Mouse (Mus musculus): ENCODE measurements around the gene Hecw2. TPM values are rescaled to one million over a fixed set of nuclear protein-coding genes. Genes with fewer than 3 reads are reported as not detected.

Hecw2 gene
- polyA plus RNA-seq, 1 experiment from 2014 or later = 7.6 TPM

- Histone ChIP-seq H3K27ac (no peak overlapping the region), H3K4me3 (no peak overlapping the region), H3K4me2 (no peak overlapping the region), H3K27me3 (no peaks in the 10 kb centered on the region), H3K36me3 (no peaks in the 10 kb centered on the region), H3K4me1 (no peaks in the 10 kb centered on the region), H3K9me3 (no peaks in the 10 kb centered on the region), H3K9ac (no peak overlapping the region)
- 95% methylated on average over 8 of the region's 8 CpGs for WGBS
- ATAC-seq (ENCODE audit: insufficient number of reproducible peaks, insufficient read depth, low FRiP score, low TSS enrichment, low read depth) = no peak
Observed at GRCm38 (mm10) chr1:53976100-53976499, 218.9 kb downstream of the Hecw2 start.

GRCm38 (mm10) chr1:53974941-53975340 lies 220.0 kb downstream of the Hecw2 start:
- no peak overlapping the region for H3K4me2 ChIP-seq
- H3K27me3 ChIP-seq = no peaks in the 10 kb centered on the region
- no peak overlapping the region for H3K4me3 ChIP-seq
- no peak overlapping the region for H3K27ac ChIP-seq
- peaks cover 4% of the 10 kb centered on the region; the same call in 1 of the 2 replicates for H3K4me1 ChIP-seq
- H3K9me3 ChIP-seq = no peaks in the 10 kb centered on the region
- ATAC-seq (ENCODE audit: insufficient number of reproducible peaks, insufficient read depth, low FRiP score, low TSS enrichment, low read depth) = no peak
- 69% methylated on average over 5 of the region's 5 CpGs for WGBS
- H3K36me3 ChIP-seq = no peaks in the 10 kb centered on the region
- H3K9ac ChIP-seq = no peak overlapping the region

DNA sequence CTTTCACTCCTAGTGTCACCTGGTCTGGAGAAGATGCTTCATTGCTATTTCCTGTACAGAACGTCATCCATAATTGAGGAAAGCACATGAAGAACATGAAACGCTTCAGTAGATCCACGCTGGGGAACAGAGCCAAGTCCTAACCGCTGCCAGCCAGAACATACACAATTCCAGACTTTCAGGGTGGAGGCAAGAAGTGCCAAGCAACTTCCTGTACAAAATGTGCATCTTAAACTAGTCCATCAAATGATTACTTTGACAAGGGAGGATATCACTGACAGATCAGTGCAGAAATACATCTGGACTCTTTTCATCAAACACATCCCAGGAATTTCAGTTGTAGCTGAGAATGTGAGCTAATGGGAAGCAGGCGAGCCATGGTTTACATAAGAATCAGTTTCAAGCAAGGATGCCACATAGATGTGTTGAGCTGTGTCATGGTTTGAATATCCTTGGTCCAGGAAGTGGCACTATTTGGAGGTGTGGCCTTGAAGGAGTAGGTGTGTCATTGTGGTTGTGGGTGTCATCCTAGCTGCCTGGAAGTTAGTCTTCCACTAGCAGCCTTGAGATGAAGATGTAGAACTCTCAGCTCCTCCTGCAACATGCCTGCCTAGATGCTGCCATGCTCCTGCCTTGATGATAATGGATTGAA lies 224.5 kb downstream of the Hecw2 start:
- Histone ChIP-seq H3K4me3 (no peak overlapping the region), H3K27me3 (no peaks in the 10 kb centered on the region), H3K4me1 (peaks cover 4% of the 10 kb centered on the region; the same call in 1 of the 2 replicates), H3K36me3 (no peaks in the 10 kb centered on the region), H3K4me2 (no peak overlapping the region), H3K9ac (no peak overlapping the region), H3K9me3 (no peaks in the 10 kb centered on the region), H3K27ac (0 out of 2 replicates have a peak overlapping the region, but pooled peaks have one; percentile 12)
- no peak for ATAC-seq (ENCODE audit: insufficient number of reproducible peaks, insufficient read depth, low FRiP score, low TSS enrichment, low read depth)
- 36% methylated on average over 5 of the region's 5 CpGs for WGBS

DNA sequence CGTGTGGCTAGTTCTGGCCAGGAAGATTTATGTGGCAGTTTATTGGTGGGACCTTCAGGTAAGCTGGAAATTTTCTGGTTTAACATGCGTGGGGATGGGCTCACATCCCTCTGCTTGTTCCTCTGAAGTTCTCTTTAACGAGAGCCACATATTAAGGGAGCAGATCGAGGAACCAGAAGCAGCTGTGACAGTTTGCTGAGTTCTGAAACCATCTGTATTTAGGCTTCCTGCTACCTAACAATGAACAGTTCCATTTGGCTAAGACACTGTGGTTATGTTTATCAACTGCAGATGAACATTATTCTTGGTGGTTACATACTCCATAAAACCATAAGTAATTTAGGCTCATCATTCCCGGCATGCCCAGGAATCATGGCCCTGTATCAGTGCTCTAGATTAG lies 242.6 kb downstream of the Hecw2 start:
- Histone ChIP-seq H3K36me3 (no peaks in the 10 kb centered on the region), H3K27me3 (no peaks in the 10 kb centered on the region), H3K27ac (no peak overlapping the region), H3K4me3 (no peak overlapping the region), H3K9ac (no peak overlapping the region), H3K4me2 (no peak overlapping the region), H3K9me3 (no peaks in the 10 kb centered on the region), H3K4me1 (no peaks in the 10 kb centered on the region)
- no peak for ATAC-seq (ENCODE audit: insufficient number of reproducible peaks, insufficient read depth, low FRiP score, low TSS enrichment, low read depth)
- 44% methylated on average over 5 of the region's 5 CpGs for WGBS

DNA sequence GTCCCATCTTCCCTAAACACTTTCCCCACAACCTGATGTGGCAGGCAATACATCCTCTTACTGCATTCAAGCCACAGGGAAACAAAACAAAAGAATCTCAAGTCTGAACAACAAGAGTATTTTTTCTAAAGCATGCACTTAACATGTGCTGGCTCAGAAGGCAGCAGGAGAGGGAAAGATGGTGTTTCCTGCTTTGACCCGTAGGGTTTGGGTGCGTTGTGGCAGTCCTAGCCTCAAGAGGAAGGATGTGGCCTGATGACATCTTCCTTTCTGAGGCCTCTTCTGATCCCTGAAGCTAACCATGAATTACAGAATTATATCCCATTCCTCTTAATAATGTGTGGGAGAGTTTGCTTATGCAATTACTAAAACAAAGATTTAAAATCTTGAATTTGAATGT lies 249.2 kb downstream of the Hecw2 start:
- no peak overlapping the region for H3K27ac ChIP-seq
- no peaks in the 10 kb centered on the region for H3K9me3 ChIP-seq
- no peak overlapping the region for H3K4me3 ChIP-seq
- H3K4me1 ChIP-seq = 0 out of 2 replicates have a peak, but pooled peaks cover 5% of the 10 kb centered on the region
- no peak overlapping the region for H3K9ac ChIP-seq
- WGBS = 68% methylated on average over 2 of the region's 2 CpGs
- ATAC-seq (ENCODE audit: insufficient number of reproducible peaks, insufficient read depth, low FRiP score, low TSS enrichment, low read depth) = no peak
- no peaks in the 10 kb centered on the region for H3K27me3 ChIP-seq
- no peak overlapping the region for H3K4me2 ChIP-seq
- H3K36me3 ChIP-seq = no peaks in the 10 kb centered on the region

GRCm38 (mm10) chr1:53942468-53942867 lies 252.5 kb downstream of the Hecw2 start:
- no peaks in the 10 kb centered on the region for H3K36me3 ChIP-seq
- H3K4me1 ChIP-seq = peaks cover 13% of the 10 kb centered on the region
- WGBS = 52% methylated on average over 8 of the region's 8 CpGs
- H3K9me3 ChIP-seq = no peaks in the 10 kb centered on the region
- no peak overlapping the region for H3K9ac ChIP-seq
- H3K27me3 ChIP-seq = no peaks in the 10 kb centered on the region
- no peak for ATAC-seq (ENCODE audit: insufficient number of reproducible peaks, insufficient read depth, low FRiP score, low TSS enrichment, low read depth)
- H3K4me3 ChIP-seq = no peak overlapping the region
- no peak overlapping the region for H3K27ac ChIP-seq
- no peak overlapping the region for H3K4me2 ChIP-seq

GRCm38 (mm10) chr1:53941528-53941927 lies 253.4 kb downstream of the Hecw2 start:
- no peak overlapping the region for H3K4me2 ChIP-seq
- H3K4me1 ChIP-seq = peaks cover 13% of the 10 kb centered on the region
- H3K4me3 ChIP-seq = no peak overlapping the region
- no peaks in the 10 kb centered on the region for H3K36me3 ChIP-seq
- no peaks in the 10 kb centered on the region for H3K9me3 ChIP-seq
- no peak overlapping the region for H3K9ac ChIP-seq
- no peak for ATAC-seq (ENCODE audit: insufficient number of reproducible peaks, insufficient read depth, low FRiP score, low TSS enrichment, low read depth)
- 72% methylated on average over 3 of the region's 3 CpGs for WGBS
- H3K27me3 ChIP-seq = no peaks in the 10 kb centered on the region
- no peak overlapping the region for H3K27ac ChIP-seq

GRCm38 (mm10) chr1:53940268-53941017 lies 254.5 kb downstream of the Hecw2 start:
- ATAC-seq (ENCODE audit: insufficient number of reproducible peaks, insufficient read depth, low FRiP score, low TSS enrichment, low read depth) = no peak
- H3K4me3 ChIP-seq = no peak overlapping the region
- no peaks in the 10 kb centered on the region for H3K36me3 ChIP-seq
- no peaks in the 10 kb centered on the region for H3K27me3 ChIP-seq
- 22% methylated on average over 13 of the region's 13 CpGs for WGBS
- H3K4me1 ChIP-seq = peaks cover 13% of the 10 kb centered on the region
- H3K9me3 ChIP-seq = no peaks in the 10 kb centered on the region
- no peak overlapping the region for H3K9ac ChIP-seq
- H3K4me2 ChIP-seq = peak overlapping the region; percentile 31
- H3K27ac ChIP-seq = no peak overlapping the region

DNA sequence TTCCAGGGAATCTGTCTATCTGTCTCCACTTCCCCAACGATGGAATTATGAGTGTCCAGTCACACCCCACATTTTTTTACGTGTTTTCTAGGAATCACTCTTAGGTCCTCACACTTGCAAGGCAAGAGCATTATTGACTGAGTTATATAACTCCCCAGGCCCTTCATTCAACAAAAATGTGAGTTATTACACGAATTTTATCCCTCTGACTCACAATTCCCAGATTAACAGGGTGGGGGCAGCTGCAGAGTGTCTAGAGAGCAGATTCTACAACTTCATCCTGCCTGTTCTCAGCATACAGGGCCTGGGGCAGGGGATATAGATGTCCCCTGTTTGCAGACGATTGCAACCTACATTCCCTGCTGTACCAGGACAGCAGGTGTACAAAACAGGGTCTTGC lies 255.7 kb downstream of the Hecw2 start:
- Histone ChIP-seq H3K27me3 (no peaks in the 10 kb centered on the region), H3K4me3 (no peak overlapping the region), H3K36me3 (no peaks in the 10 kb centered on the region), H3K4me2 (no peak overlapping the region), H3K9ac (no peak overlapping the region), H3K9me3 (no peaks in the 10 kb centered on the region), H3K27ac (no peak overlapping the region), H3K4me1 (peaks cover 13% of the 10 kb centered on the region)
- WGBS = 70% methylated on average over 4 of the region's 4 CpGs
- no peak for ATAC-seq (ENCODE audit: insufficient number of reproducible peaks, insufficient read depth, low FRiP score, low TSS enrichment, low read depth)

GRCm38 (mm10) chr1:53933308-53933707 lies 261.7 kb downstream of the Hecw2 start:
- H3K4me3 ChIP-seq = no peak overlapping the region
- 45% methylated on average over 2 of the region's 2 CpGs for WGBS
- no peaks in the 10 kb centered on the region for H3K27me3 ChIP-seq
- H3K4me2 ChIP-seq = no peak overlapping the region
- H3K9me3 ChIP-seq = no peaks in the 10 kb centered on the region
- no peak overlapping the region for H3K9ac ChIP-seq
- no peak overlapping the region for H3K27ac ChIP-seq
- ATAC-seq (ENCODE audit: insufficient number of reproducible peaks, insufficient read depth, low FRiP score, low TSS enrichment, low read depth) = no peak
- H3K4me1 ChIP-seq = no peaks in the 10 kb centered on the region
- no peaks in the 10 kb centered on the region for H3K36me3 ChIP-seq

DNA sequence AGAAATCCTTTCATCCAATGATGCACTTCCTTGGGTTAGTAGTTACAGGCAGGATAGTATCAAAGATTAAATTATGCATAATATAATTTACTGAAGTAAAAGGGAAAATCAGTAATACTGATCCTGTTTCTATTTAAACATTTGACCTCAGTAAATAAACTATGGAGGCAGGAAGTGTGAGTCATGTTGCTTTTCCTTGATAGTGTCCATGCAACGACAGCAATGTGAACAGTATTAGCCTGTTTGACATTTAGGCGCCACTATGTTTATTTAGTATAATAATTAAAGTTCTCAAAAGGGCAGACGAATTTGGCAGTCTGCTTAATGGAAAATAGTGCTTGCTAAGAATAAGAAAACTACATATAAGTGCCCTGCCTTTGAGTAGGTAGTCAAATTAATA lies 263.7 kb downstream of the Hecw2 start:
- no peaks in the 10 kb centered on the region for H3K36me3 ChIP-seq
- WGBS = 66% methylated on average over 3 of the region's 3 CpGs

DNA sequence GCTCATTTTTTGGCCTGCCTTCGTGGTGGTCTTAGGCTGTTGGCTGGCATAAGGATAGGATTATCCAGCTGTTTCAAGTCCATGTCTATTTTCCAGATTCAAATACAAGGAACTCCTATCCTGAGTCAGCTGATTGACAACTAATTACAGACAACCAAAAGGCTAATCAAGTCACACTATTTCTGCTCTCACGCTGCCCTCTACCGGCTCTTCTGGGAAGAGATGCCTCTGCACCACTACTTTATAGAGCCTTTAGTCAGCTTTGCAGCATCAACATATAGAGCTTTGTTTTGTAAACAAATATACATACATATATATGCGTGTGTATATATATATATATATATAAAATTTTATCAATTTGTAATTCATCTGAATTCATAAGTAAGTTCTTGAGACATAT lies 267.4 kb downstream of the Hecw2 start:
- Histone ChIP-seq H3K4me1 (no peaks in the 10 kb centered on the region), H3K36me3 (no peaks in the 10 kb centered on the region), H3K27me3 (peaks cover 15% of the 10 kb centered on the region), H3K4me3 (no peak overlapping the region), H3K27ac (no peak overlapping the region), H3K9ac (no peak overlapping the region), H3K4me2 (no peak overlapping the region), H3K9me3 (no peaks in the 10 kb centered on the region)
- no peak for ATAC-seq (ENCODE audit: insufficient number of reproducible peaks, insufficient read depth, low FRiP score, low TSS enrichment, low read depth)
- WGBS = 27% methylated on average over 4 of the region's 4 CpGs

More for the DNA sequence above, 263.7 kb downstream of the Hecw2 start:
- Histone ChIP-seq H3K4me3 (no peak overlapping the region), H3K4me1 (no peaks in the 10 kb centered on the region), H3K9ac (no peak overlapping the region), H3K27ac (no peak overlapping the region), H3K4me2 (no peak overlapping the region), H3K27me3 (peaks cover 4% of the 10 kb centered on the region; the same call in 1 of the 2 replicates), H3K9me3 (no peaks in the 10 kb centered on the region)
- no peak for ATAC-seq (ENCODE audit: insufficient number of reproducible peaks, insufficient read depth, low FRiP score, low TSS enrichment, low read depth)

All from embryonic facial prominence, embryonic 13.5 days (tissue).